Mouse (Mus musculus) cerebellum, adult 2 months (tissue): ENCODE results near the gene Glis3. TPM values are rescaled to one million over a fixed set of nuclear protein-coding genes. Genes with fewer than 3 reads are reported as not detected.
A peak's percentile ranks its signal among the peaks of the same experiment; 100 is the strongest.

Experiments
- DNase-seq, 2 experiments: peaks; one replicate each; pipeline ENCODE4 v3.0.0; 2021
- H3K27ac ChIP-seq: fragments of 200-500 bp; 2 replicates; pipeline ENCODE4 v1.5.1; 2012; ENCODE audit warnings: low read length, control low read depth, inconsistent platforms; ENCODE audit not compliant: insufficient read depth
- H3K27me3 ChIP-seq: fragments of 200-500 bp; 2 replicates; pipeline ENCODE4 v1.6.1; 2012; ENCODE audit warnings: inconsistent platforms, mild to moderate bottlenecking, low read length, moderate library complexity; ENCODE audit not compliant: control insufficient read depth, insufficient read depth
- H3K4me1 ChIP-seq: fragments of 200-500 bp; 2 replicates; pipeline ENCODE4 v1.6.1; 2011; ENCODE audit warnings: low read length; ENCODE audit not compliant: control insufficient read depth, insufficient read depth
- H3K4me3 ChIP-seq: fragments of 200-500 bp; replicated peaks from 2 replicates; pipeline ENCODE3; 2011; ENCODE audit warnings: mild to moderate bottlenecking, low read depth, low read length, control low read depth; ENCODE audit not compliant: insufficient read depth
- CTCF ChIP-seq: fragments of 200-500 bp; IDR thresholded peaks from 2 replicates; pipeline ENCODE4 v1.5.1; 2011; ENCODE audit warnings: low read depth, mild to moderate bottlenecking, control low read depth, low read length, moderate library complexity, borderline replicate concordance; ENCODE audit not compliant: insufficient read depth
- POLR2A ChIP-seq: fragments of 200-500 bp; IDR thresholded peaks from 2 replicates; pipeline ENCODE4 v1.6.1; 2011; ENCODE audit warnings: low read length, control low read depth, borderline replicate concordance; ENCODE audit not compliant: insufficient read depth
- WGBS: fragments of 180-500 bp; shearing (Covaris S2); methylation state at CpG from one replicate; pipeline ENCODE4 v1.1.7; 2018; 5-methylcytosine and 5-hydroxymethylcytosine counted together
- polyA plus RNA-seq: library from polyadenylated mRNA; depleted of rRNA; stranded (reverse); fragments of >200 nt; gene quantifications from 2 replicates; pipeline ENCODE4 v1.2.3, GENCODE M21; 2012

The Glis3 gene
- polyA plus RNA-seq, 1 experiment: 0.59 TPM

- Histone ChIP-seq H3K4me1 (no peaks in the 10 kb centered on the region), H3K4me3 (no peak overlapping the region), H3K27me3 (no peaks in the 10 kb centered on the region; the same call in 1 of the 2 replicates), H3K27ac (no peak overlapping the region)
- WGBS: 78% methylated on average over 4 of the region's 4 CpGs
- no peak for DNase-seq
- TF ChIP-seq POLR2A: no peak
- TF ChIP-seq CTCF: no peak
Observed at GRCm38 (mm10) chr19:28686398-28686797, 6.5 kb upstream of the Glis3 start.

- H3K27me3 ChIP-seq: no peaks in the 10 kb centered on the region; the same call in 1 of the 2 replicates
- no peak overlapping the region for H3K27ac ChIP-seq
- H3K4me1 ChIP-seq: no peaks in the 10 kb centered on the region
- WGBS: 87% methylated on average over 4 of the region's 4 CpGs
- no peak overlapping the region for H3K4me3 ChIP-seq
- TF ChIP-seq CTCF: no peak
- TF ChIP-seq POLR2A: no peak
- no peak for DNase-seq
Observed at GRCm38 (mm10) chr19:28685484-28685883, 5.6 kb upstream of the Glis3 start.

- 92% methylated on average over 6 of the region's 6 CpGs for WGBS
Observed at GRCm38 (mm10) chr19:28684347-28684746, 4.5 kb upstream of the Glis3 start.

GRCm38 (mm10) chr19:28683346-28683745 lies 3.5 kb upstream of the Glis3 start:
- TF ChIP-seq POLR2A (no peak), CTCF (no peak)
- WGBS: 93% methylated on average over 4 of the region's 4 CpGs
- no peak for DNase-seq
- Histone ChIP-seq H3K27me3 (peaks cover 2% of the 10 kb centered on the region; the same call in 1 of the 2 replicates), H3K4me1 (no peaks in the 10 kb centered on the region), H3K4me3 (no peak overlapping the region), H3K27ac (no peak overlapping the region)

More at GRCm38 (mm10) chr19:28684347-28684746, 4.5 kb upstream of the Glis3 start:
- H3K4me3 ChIP-seq: no peak overlapping the region
- TF ChIP-seq CTCF (no peak), POLR2A (no peak)
- no peak for DNase-seq
- H3K4me1 ChIP-seq: no peaks in the 10 kb centered on the region
- H3K27ac ChIP-seq: no peak overlapping the region
- peaks cover 2% of the 10 kb centered on the region; the same call in 1 of the 2 replicates for H3K27me3 ChIP-seq

GRCm38 (mm10) chr19:28679291-28679775 lies 544 bp downstream of the Glis3 start:
- WGBS: under 1% methylated on average over 28 of the region's 28 CpGs
- TF ChIP-seq CTCF: no peak
- no peak for TF ChIP-seq POLR2A
- peak overlapping the region; percentile 48 for H3K4me3 ChIP-seq
- no peak overlapping the region for H3K27ac ChIP-seq
- peaks cover 6% of the 10 kb centered on the region; the same call in 1 of the 2 replicates for H3K27me3 ChIP-seq
- DNase-seq: no peak
- no peaks in the 10 kb centered on the region for H3K4me1 ChIP-seq

- 1% methylated on average over 30 of the region's 30 CpGs for WGBS
- H3K4me3 ChIP-seq: peak overlapping the region; percentile 22
- H3K4me1 ChIP-seq: no peaks in the 10 kb centered on the region
- DNase-seq: no peak
- peaks cover 6% of the 10 kb centered on the region; the same call in 1 of the 2 replicates for H3K27me3 ChIP-seq
- TF ChIP-seq POLR2A (no peak), CTCF (no peak)
- no peak overlapping the region for H3K27ac ChIP-seq
Observed at GRCm38 (mm10) chr19:28678646-28679270, 1.1 kb downstream of the Glis3 start.

- DNase-seq: peak in 1 of 2 experiments; percentile 6
- Histone ChIP-seq H3K4me3 (peak overlapping the region; percentile 20), H3K27ac (no peak overlapping the region), H3K27me3 (peaks cover 6% of the 10 kb centered on the region; the same call in 1 of the 2 replicates), H3K4me1 (no peaks in the 10 kb centered on the region)
- WGBS: 2% methylated on average over 28 of the region's 32 CpGs
- TF ChIP-seq POLR2A (no peak), CTCF (no peak)
Observed at GRCm38 (mm10) chr19:28677728-28678438, 2.0 kb downstream of the Glis3 start.

GRCm38 (mm10) chr19:28677045-28677727 lies 2.7 kb downstream of the Glis3 start:
- H3K27ac ChIP-seq: no peak overlapping the region
- no peak for DNase-seq
- 26% methylated on average over 8 of the region's 8 CpGs for WGBS

More at GRCm38 (mm10) chr19:28677045-28677727, 2.7 kb downstream of the Glis3 start:
- Histone ChIP-seq H3K4me3 (no peak overlapping the region), H3K27me3 (peaks cover 6% of the 10 kb centered on the region; the same call in 1 of the 2 replicates), H3K4me1 (no peaks in the 10 kb centered on the region)
- no peak for TF ChIP-seq CTCF
- TF ChIP-seq POLR2A: no peak
